Mouse (Mus musculus) MEL (cell line): ENCODE results near the gene Mbd3. TPM values are rescaled to one million over a fixed set of nuclear protein-coding genes. Genes with fewer than 3 reads are reported as not detected.

ENCODE experiments used
- DNase-seq: peaks from one replicate; pipeline ENCODE4 v3.0.0; 2011; ENCODE audit warnings: low read depth, low spot score
- H3K27ac ChIP-seq: 2 replicates; pipeline ENCODE4 v1.5.1; 2012; ENCODE audit warnings: low read depth, mild to moderate bottlenecking, control low read depth, low read length, moderate library complexity; ENCODE audit not compliant: control insufficient read depth
- H3K27me3 ChIP-seq, 2 experiments: fragments of 150-350 bp in 1 of 2; sonication (generic) in 1 of 2; 2 replicates each; pipeline ENCODE4 v1.6.1; 2012; ENCODE audit warnings: low read length in 2 of 2, mild to moderate bottlenecking in 2 of 2, improper control_type of control experiment in 1 of 2, moderate library complexity in 1 of 2; ENCODE audit not compliant: insufficient read depth in 2 of 2, control insufficient read depth in 1 of 2
- H3K36me3 ChIP-seq, 2 experiments: 2 replicates each; pipeline ENCODE4 v1.6.1; 2012 to 2014; ENCODE audit warnings: low read length in 2 of 2, improper control_type of control experiment in 1 of 2, inconsistent platforms in 1 of 2, mild to moderate bottlenecking in 1 of 2; ENCODE audit not compliant: insufficient read depth in 2 of 2, control insufficient read depth in 1 of 2
- H3K4me1 ChIP-seq, 2 experiments: fragments of 150-350 bp in 1 of 2; sonication (generic) in 1 of 2; 2 replicates each; pipeline ENCODE4 v1.6.1; 2012; ENCODE audit warnings: low read length in 2 of 2, improper control_type of control experiment in 1 of 2, mild to moderate bottlenecking in 1 of 2; ENCODE audit not compliant: insufficient read depth in 2 of 2, control insufficient read depth in 1 of 2
- H3K4me3 ChIP-seq, 2 experiments: fragments of 150-350 bp in 1 of 2; sonication (generic) in 1 of 2; 2 replicates each; pipeline ENCODE4 v1.5.1; 2012; ENCODE audit warnings: low read depth in 2 of 2, low read length in 2 of 2, mild to moderate bottlenecking in 2 of 2, moderate library complexity in 2 of 2, control low read depth in 1 of 2, improper control_type of control experiment in 1 of 2; ENCODE audit not compliant: control insufficient read depth in 1 of 2, insufficient read depth in 1 of 2
- H3K79me2 ChIP-seq: 2 replicates; pipeline ENCODE4 v1.6.1; 2012; ENCODE audit warnings: mild to moderate bottlenecking, low read length, moderate library complexity; ENCODE audit not compliant: control insufficient read depth, poor library complexity, insufficient read depth
- H3K9ac ChIP-seq: 2 replicates; pipeline ENCODE4 v1.6.1; 2012; ENCODE audit warnings: low read depth, mild to moderate bottlenecking, control low read depth, low read length, moderate library complexity; ENCODE audit not compliant: control insufficient read depth, poor library complexity, severe bottlenecking
- H3K9me3 ChIP-seq: fragments of 150-350 bp; sonication (generic); replicated peaks from 2 replicates; pipeline ENCODE4 v1.6.1; 2012; ENCODE audit warnings: mild to moderate bottlenecking, low read length, improper control_type of control experiment, moderate library complexity; ENCODE audit not compliant: insufficient read depth
- CHD1 ChIP-seq: IDR thresholded peaks from 2 replicates; pipeline ENCODE4 v1.6.1; 2012; ENCODE audit warnings: low read depth, mild to moderate bottlenecking, inconsistent platforms, low read length, improper control_type of control experiment
- CHD2 ChIP-seq: IDR thresholded peaks from 2 replicates; pipeline ENCODE4 v1.6.1; 2011; ENCODE audit warnings: low read length, improper control_type of control experiment
- CTCF ChIP-seq, 3 experiments: IDR thresholded peaks in 2 of 3; conservative IDR thresholded peaks in 1 of 3; 2 replicates each; pipeline ENCODE4 v1.5.1; 2011 to 2012; ENCODE audit warnings: low read length in 3 of 3, low read depth in 2 of 3, mild to moderate bottlenecking in 2 of 3, improper control_type of control experiment in 1 of 3, inconsistent platforms in 1 of 3, mixed read lengths in 1 of 3, moderate library complexity in 1 of 3; ENCODE audit not compliant: control insufficient read depth in 1 of 3, insufficient read depth in 1 of 3, poor library complexity in 1 of 3, severe bottlenecking in 1 of 3
- E2F4 ChIP-seq: IDR thresholded peaks from 2 replicates; pipeline ENCODE4 v1.6.1; 2011; ENCODE audit warnings: low read depth, low read length, improper control_type of control experiment, borderline replicate concordance
- ELF1 ChIP-seq: IDR thresholded peaks from 2 replicates; pipeline ENCODE4 v1.6.1; 2014; ENCODE audit warnings: low read depth, mild to moderate bottlenecking, inconsistent platforms, low read length, improper control_type of control experiment, moderate library complexity
- ETS1 ChIP-seq: IDR thresholded peaks from 2 replicates; pipeline ENCODE4 v1.6.1; 2012; ENCODE audit warnings: low read depth, mild to moderate bottlenecking, inconsistent platforms, low read length, improper control_type of control experiment, moderate library complexity
- HCFC1 ChIP-seq: IDR thresholded peaks from 2 replicates; pipeline ENCODE4 v1.6.1; 2012; ENCODE audit warnings: low read depth, mild to moderate bottlenecking, inconsistent platforms, low read length, improper control_type of control experiment, moderate library complexity
- JUND ChIP-seq: IDR thresholded peaks from 2 replicates; pipeline ENCODE4 v1.6.1; 2011; ENCODE audit warnings: low read depth, mild to moderate bottlenecking, improper control_type of control experiment, low read length
- KAT2A ChIP-seq: conservative IDR thresholded peaks from 2 replicates; pipeline ENCODE4 v1.6.1; 2012; ENCODE audit warnings: low read depth, low read length, improper control_type of control experiment, inconsistent platforms
- MAX ChIP-seq: IDR thresholded peaks from 2 replicates; pipeline ENCODE4 v1.6.1; 2011; ENCODE audit warnings: low read length, improper control_type of control experiment
- MEF2A ChIP-seq: IDR thresholded peaks from 2 replicates; pipeline ENCODE4 v1.6.1; 2014; ENCODE audit warnings: low read depth, mild to moderate bottlenecking, inconsistent platforms, low read length, improper control_type of control experiment; ENCODE audit not compliant: poor library complexity, insufficient replicate concordance, severe bottlenecking; ENCODE audit errors: extremely low read depth
- MXI1 ChIP-seq: IDR thresholded peaks from 2 replicates; pipeline ENCODE4 v1.6.1; 2011; ENCODE audit warnings: mild to moderate bottlenecking, low read depth, low read length, improper control_type of control experiment
- MYB ChIP-seq: IDR thresholded peaks from 2 replicates; pipeline ENCODE4 v1.6.1; 2011; ENCODE audit warnings: mild to moderate bottlenecking, low read depth, low read length, improper control_type of control experiment
- MYC ChIP-seq: IDR thresholded peaks from 2 replicates; pipeline ENCODE4 v1.6.1; 2011; ENCODE audit warnings: low read depth, mild to moderate bottlenecking, low read length, improper control_type of control experiment, moderate library complexity
- NRF1 ChIP-seq: IDR thresholded peaks from 2 replicates; pipeline ENCODE4 v1.6.1; 2014; ENCODE audit warnings: low read depth, mild to moderate bottlenecking, inconsistent platforms, low read length, improper control_type of control experiment, moderate library complexity; ENCODE audit not compliant: poor library complexity, insufficient read depth, severe bottlenecking
- POLR2A ChIP-seq, 2 experiments: IDR thresholded peaks; 2 replicates each; pipeline ENCODE4 v1.6.1; 2011 to 2012; ENCODE audit warnings: low read length in 2 of 2, mild to moderate bottlenecking in 2 of 2, control low read depth in 1 of 2, improper control_type of control experiment in 1 of 2, low read depth in 1 of 2, moderate library complexity in 1 of 2; ENCODE audit not compliant: control insufficient read depth in 1 of 2, insufficient read depth in 1 of 2, poor library complexity in 1 of 2
- POLR2AphosphoS5 ChIP-seq: IDR thresholded peaks from 2 replicates; pipeline ENCODE4 v1.6.1; 2012; ENCODE audit warnings: low read depth, borderline replicate concordance, mild to moderate bottlenecking, inconsistent platforms, low read length, moderate library complexity, mixed read lengths
- RAD21 ChIP-seq: IDR thresholded peaks from 2 replicates; pipeline ENCODE4 v1.6.1; 2011; ENCODE audit warnings: mild to moderate bottlenecking, low read depth, low read length, improper control_type of control experiment
- RCOR1 ChIP-seq: IDR thresholded peaks from 2 replicates; pipeline ENCODE4 v1.6.1; 2012; ENCODE audit warnings: low read depth, mild to moderate bottlenecking, inconsistent platforms, low read length, improper control_type of control experiment
- SIN3A ChIP-seq: IDR thresholded peaks from 2 replicates; pipeline ENCODE4 v1.6.1; 2012; ENCODE audit warnings: low read length, improper control_type of control experiment, inconsistent platforms
- TBP ChIP-seq: IDR thresholded peaks from 2 replicates; pipeline ENCODE4 v1.8.0; 2011; ENCODE audit warnings: low read depth, low read length, improper control_type of control experiment
- TCF12 ChIP-seq: IDR thresholded peaks from 2 replicates; pipeline ENCODE4 v1.6.1; 2014; ENCODE audit warnings: low read depth, mild to moderate bottlenecking, inconsistent platforms, low read length, improper control_type of control experiment, moderate library complexity
- UBTF ChIP-seq: IDR thresholded peaks from 2 replicates; pipeline ENCODE4 v1.6.1; 2012; ENCODE audit warnings: low read depth, mild to moderate bottlenecking, inconsistent platforms, low read length, improper control_type of control experiment, moderate library complexity, borderline replicate concordance; ENCODE audit not compliant: insufficient read depth
- USF1 ChIP-seq: IDR thresholded peaks from 2 replicates; pipeline ENCODE4 v1.6.1; 2014; ENCODE audit warnings: low read depth, mild to moderate bottlenecking, inconsistent platforms, low read length, improper control_type of control experiment, moderate library complexity
- ZMIZ1 ChIP-seq: IDR thresholded peaks from 2 replicates; pipeline ENCODE4 v1.6.1; 2012; ENCODE audit warnings: low read depth, mild to moderate bottlenecking, inconsistent platforms, low read length, improper control_type of control experiment, moderate library complexity
- ZNF384 ChIP-seq: IDR thresholded peaks from 2 replicates; pipeline ENCODE4 v1.6.1; 2012; ENCODE audit warnings: low read depth, mild to moderate bottlenecking, inconsistent platforms, low read length, improper control_type of control experiment
- polyA plus RNA-seq, 2 experiments: library from polyadenylated mRNA; stranded (reverse) in 1 of 2; unstranded in 1 of 2; fragments of >175 nt in 1 of 2; fragments of >200 nt in 1 of 2; gene quantifications; 2 replicates each; pipeline versions ENCODE4 v1.2.1 to v1.2.4; 2012; ENCODE audit warnings: low replicate concordance in 2 of 2, low read depth in 1 of 2; ENCODE audit not compliant: insufficient read length in 2 of 2, insufficient read depth in 1 of 2, missing spikeins in 1 of 2
- total RNA-seq: library from RNA; depleted of rRNA; stranded (reverse); fragments of 300-350 nt; gene quantifications from 2 replicates; pipeline ENCODE4 v1.2.3, GENCODE M21; 2012

Mbd3 gene
- total and polyA plus RNA-seq, 3 experiments, result 81.4 to 289 TPM; not detected in 1

- peak overlapping the region; percentile 61 for H3K27ac ChIP-seq
- peak overlapping the region; percentile 3; the same call in 1 of the 2 replicates for H3K9ac ChIP-seq
- H3K27me3 ChIP-seq, result no peaks in the 10 kb centered on the region
- no peak for DNase-seq
- H3K9me3 ChIP-seq, result no peaks in the 10 kb centered on the region
- no peak for TF ChIP-seq SIN3A
- no peak for TF ChIP-seq JUND
- TF ChIP-seq CHD1, result no peak
- TF ChIP-seq MYB, result no peak
- TF ChIP-seq ZNF384, result no peak
- TF ChIP-seq ZMIZ1, result no peak
- no peak for TF ChIP-seq UBTF
- no peak for TF ChIP-seq POLR2AphosphoS5
- TF ChIP-seq MXI1, result no peak
- no peak for TF ChIP-seq NRF1
- TF ChIP-seq E2F4, result no peak
- TF ChIP-seq CTCF (IDR thresholded peaks at IDR 0.05 in 2 of 3, conservative IDR thresholded peaks at IDR 0.05 in 1 of 3; ENCODE audit: control insufficient read depth in 1 of 3, insufficient read depth in 1 of 3, low read depth in 2 of 3, low read length in 3 of 3, poor library complexity in 1 of 3, severe bottlenecking in 1 of 3), result no peak
- no peak for TF ChIP-seq ETS1
- TF ChIP-seq TBP, result no peak
- no peak for TF ChIP-seq RCOR1
- TF ChIP-seq MYC, result no peak
- peaks cover 14 to 43% of the 10 kb centered on the region in 2 experiments for H3K36me3 ChIP-seq
- H3K79me2 ChIP-seq, result peaks cover 4% of the 10 kb centered on the region
- peaks cover 23 to 56% of the 10 kb centered on the region in 2 experiments for H3K4me1 ChIP-seq
- H3K4me3 ChIP-seq, result no peak overlapping the region
Measured at GRCm38 (mm10) chr10:80421208-80421607, 21.9 kb upstream of the Mbd3 start.

- Histone ChIP-seq H3K79me2 (peaks cover 4% of the 10 kb centered on the region), H3K27ac (peak overlapping the region; percentile 61; the same call in 1 of the 2 replicates), H3K4me3 (no peak overlapping the region), H3K9ac (no peak overlapping the region; the same call in 1 of the 2 replicates), H3K4me1 (peaks cover 23 to 56% of the 10 kb centered on the region in 2 experiments), H3K9me3 (no peaks in the 10 kb centered on the region), H3K36me3 (peaks cover 14 to 43% of the 10 kb centered on the region in 2 experiments), H3K27me3 (no peaks in the 10 kb centered on the region)
- no peak for TF ChIP-seq USF1
- TF ChIP-seq MEF2A, result no peak
- no peak for TF ChIP-seq ZNF384
- no peak for TF ChIP-seq RCOR1
- TF ChIP-seq UBTF, result no peak
- TF ChIP-seq MYC, result no peak
- TF ChIP-seq CHD2, result no peak
- TF ChIP-seq JUND, result no peak
- no peak for TF ChIP-seq E2F4
- no peak for TF ChIP-seq MXI1
- no peak for TF ChIP-seq ZMIZ1
- no peak for TF ChIP-seq ELF1
- no peak for TF ChIP-seq POLR2A (IDR thresholded peaks at IDR 0.05; ENCODE audit: control insufficient read depth in 1 of 2, insufficient read depth in 1 of 2, low read depth in 1 of 2, low read length in 2 of 2, poor library complexity in 1 of 2)
- TF ChIP-seq MAX, result no peak
- no peak for TF ChIP-seq NRF1
- no peak for TF ChIP-seq TCF12
- TF ChIP-seq KAT2A, result no peak
- no peak for TF ChIP-seq RAD21
- TF ChIP-seq HCFC1, result no peak
- no peak for DNase-seq
Measured at GRCm38 (mm10) chr10:80420729-80421128, 21.4 kb upstream of the Mbd3 start.
